Mouse (Mus musculus) erythroblast, embryonic 14.5 days (primary cell): Measurements from ENCODE around the gene Slc22a6.

ENCODE experiments used
- GATA1 ChIP-seq: IDR thresholded peaks from 2 replicates; pipeline ENCODE4 v1.6.1; 2012; ENCODE audit warnings: low read length, inconsistent platforms, mixed read lengths
- TAL1 ChIP-seq: IDR thresholded peaks from 3 replicates; pipeline ENCODE4 v1.6.1; 2012; ENCODE audit warnings: low read length, inconsistent platforms, mixed read lengths

- TF ChIP-seq GATA1: no peak
- TF ChIP-seq TAL1: no peak
These were observed 12.6 kb upstream of the Slc22a6 start for GRCm38 (mm10) chr19:8605241-8605558.
